Mouse (Mus musculus): Measurements from ENCODE around the gene Nrd1. TPM values are rescaled to one million over a fixed set of nuclear protein-coding genes. Genes with fewer than 3 reads are reported as not detected.

The Nrd1 gene
- polyA plus RNA-seq, 1 experiment, result 3.9 TPM

DNA sequence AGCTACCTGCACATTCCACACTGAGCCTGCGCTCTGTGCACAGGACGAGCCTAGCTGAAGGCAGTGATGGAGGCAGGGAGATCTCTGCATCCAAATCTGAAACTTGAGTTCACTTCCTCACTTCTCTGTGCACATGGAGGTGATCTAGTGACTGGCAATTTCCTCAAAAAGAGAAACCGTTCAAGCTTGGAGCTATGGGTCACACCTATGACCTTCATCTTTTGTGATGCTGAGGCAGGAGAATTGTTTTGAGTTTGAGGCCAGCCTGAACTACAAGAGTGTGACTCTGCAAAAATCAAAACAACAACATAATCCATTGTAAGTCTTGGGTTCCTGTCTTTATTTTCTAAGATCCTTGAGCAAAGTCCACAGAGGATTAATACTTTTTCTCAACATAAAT lies 72.8 kb downstream of the Nrd1 start:
- Histone ChIP-seq H3K36me3 (ENCODE audit: control insufficient read depth) (peaks cover 46% of the 10 kb centered on the region), H3K4me3 (replicated peaks) (no peak overlapping the region), H3K27me3 (ENCODE audit: control insufficient read depth) (no peaks in the 10 kb centered on the region), H3K9me3 (ENCODE audit: control insufficient read depth, low read length) (no peaks in the 10 kb centered on the region), H3K4me1 (ENCODE audit: control insufficient read depth) (no peaks in the 10 kb centered on the region)
- TF ChIP-seq TAL1 (IDR thresholded peaks at IDR 0.05; ENCODE audit: low read length) (no peak), GATA1 (IDR thresholded peaks at IDR 0.05; ENCODE audit: low read length) (no peak)

GRCm38 (mm10) chr4:109078941-109079340 lies 78.5 kb downstream of the Nrd1 start:
- no peaks in the 10 kb centered on the region for H3K4me1 ChIP-seq (ENCODE audit: control insufficient read depth)
- no peak overlapping the region for H3K4me3 ChIP-seq (replicated peaks)
- H3K36me3 ChIP-seq (ENCODE audit: control insufficient read depth), result peaks cover 53% of the 10 kb centered on the region
- H3K27me3 ChIP-seq (ENCODE audit: control insufficient read depth), result no peaks in the 10 kb centered on the region
- H3K9me3 ChIP-seq (ENCODE audit: control insufficient read depth, low read length), result no peaks in the 10 kb centered on the region
- no peak for TF ChIP-seq GATA1 (IDR thresholded peaks at IDR 0.05; ENCODE audit: low read length)
- no peak for TF ChIP-seq TAL1 (IDR thresholded peaks at IDR 0.05; ENCODE audit: low read length)

DNA sequence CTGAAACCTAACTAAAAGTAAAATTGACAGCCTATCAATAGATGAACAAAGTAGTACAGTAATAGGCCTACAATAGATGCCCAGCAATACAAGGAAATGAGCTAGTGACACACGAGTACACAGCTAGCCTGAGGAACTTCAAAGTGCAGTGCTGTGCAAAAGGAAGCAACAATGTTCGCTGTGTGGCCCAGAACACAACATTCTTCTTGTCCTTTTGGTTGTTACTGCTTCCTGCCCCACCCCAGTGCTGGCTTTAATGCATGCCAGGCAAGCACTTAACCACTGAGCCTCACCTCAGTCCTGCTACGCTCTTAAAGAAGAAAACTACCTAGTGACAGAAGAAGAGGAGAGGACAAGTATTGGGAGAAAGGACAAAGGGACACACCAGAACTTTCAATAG lies 79.2 kb downstream of the Nrd1 start:
- H3K9me3 ChIP-seq (ENCODE audit: control insufficient read depth, low read length), result no peaks in the 10 kb centered on the region
- no peak for TF ChIP-seq GATA1 (IDR thresholded peaks at IDR 0.05; ENCODE audit: low read length)
- TF ChIP-seq TAL1 (IDR thresholded peaks at IDR 0.05; ENCODE audit: low read length), result no peak
- H3K4me3 ChIP-seq (replicated peaks), result no peak overlapping the region
- no peaks in the 10 kb centered on the region for H3K4me1 ChIP-seq (ENCODE audit: control insufficient read depth)
- H3K36me3 ChIP-seq (ENCODE audit: control insufficient read depth), result peaks cover 55% of the 10 kb centered on the region
- H3K27me3 ChIP-seq (ENCODE audit: control insufficient read depth), result no peaks in the 10 kb centered on the region

DNA sequence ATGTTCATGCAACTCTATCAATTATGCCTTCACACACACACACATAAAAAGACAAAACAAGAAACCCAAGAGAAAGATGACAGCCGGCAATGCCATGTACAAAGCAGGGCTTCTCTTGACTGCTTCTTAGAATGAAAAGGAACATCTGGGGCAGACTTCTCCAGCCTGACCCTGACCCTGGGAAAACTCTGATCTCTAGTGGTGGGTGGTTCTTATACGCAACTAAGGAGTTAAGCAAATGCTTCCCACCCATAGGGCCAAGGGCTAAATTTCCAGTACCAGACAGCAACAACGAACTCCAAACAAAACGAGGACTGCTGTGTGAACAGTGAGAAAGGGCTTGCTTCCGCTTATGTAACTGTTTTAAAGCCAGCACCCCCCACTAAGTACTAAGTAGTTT lies 79.7 kb downstream of the Nrd1 start:
- Histone ChIP-seq H3K9me3 (ENCODE audit: control insufficient read depth, low read length) (no peaks in the 10 kb centered on the region), H3K27me3 (ENCODE audit: control insufficient read depth) (no peaks in the 10 kb centered on the region), H3K4me3 (replicated peaks) (no peak overlapping the region), H3K4me1 (ENCODE audit: control insufficient read depth) (no peaks in the 10 kb centered on the region), H3K36me3 (ENCODE audit: control insufficient read depth) (peaks cover 55% of the 10 kb centered on the region)
- TF ChIP-seq GATA1 (IDR thresholded peaks at IDR 0.05; ENCODE audit: low read length) (no peak), TAL1 (IDR thresholded peaks at IDR 0.05; ENCODE audit: low read length) (no peak)

GRCm38 (mm10) chr4:109089171-109089570 lies 88.7 kb downstream of the Nrd1 start:
- Histone ChIP-seq H3K4me1 (ENCODE audit: control insufficient read depth) (peaks cover 35% of the 10 kb centered on the region), H3K27me3 (ENCODE audit: control insufficient read depth) (no peaks in the 10 kb centered on the region), H3K36me3 (ENCODE audit: control insufficient read depth) (peaks cover 24% of the 10 kb centered on the region), H3K4me3 (replicated peaks) (no peak overlapping the region), H3K9me3 (ENCODE audit: control insufficient read depth, low read length) (no peaks in the 10 kb centered on the region)
- TF ChIP-seq GATA1 (IDR thresholded peaks at IDR 0.05; ENCODE audit: low read length) (no peak), TAL1 (IDR thresholded peaks at IDR 0.05; ENCODE audit: low read length) (no peak)

DNA sequence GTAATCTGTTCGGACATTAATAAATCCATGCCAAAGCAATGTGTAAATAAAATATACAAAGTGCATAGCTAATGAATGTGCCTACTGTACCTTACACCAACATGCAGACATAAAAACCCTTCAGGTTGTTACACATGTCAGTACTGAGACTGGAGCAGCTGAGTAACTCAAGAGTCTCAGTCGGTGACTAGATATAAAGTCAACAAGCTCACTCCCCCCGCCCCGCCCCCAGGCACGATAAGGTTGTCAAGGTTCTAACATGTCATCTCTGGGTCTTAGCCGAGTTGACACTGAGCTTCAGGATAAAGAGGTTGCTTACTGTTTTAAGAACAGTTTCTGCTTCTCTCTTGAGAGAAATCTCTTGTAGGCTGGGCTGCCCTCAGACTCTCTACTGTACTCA lies 89.5 kb downstream of the Nrd1 start:
- H3K36me3 ChIP-seq (ENCODE audit: control insufficient read depth), result peaks cover 28% of the 10 kb centered on the region

GRCm38 (mm10) chr4:109091241-109091777 lies 90.9 kb downstream of the Nrd1 start:
- Histone ChIP-seq H3K9me3 (ENCODE audit: control insufficient read depth, low read length) (no peaks in the 10 kb centered on the region), H3K4me1 (ENCODE audit: control insufficient read depth) (peaks cover 47% of the 10 kb centered on the region), H3K36me3 (ENCODE audit: control insufficient read depth) (peaks cover 26% of the 10 kb centered on the region), H3K4me3 (replicated peaks) (no peak overlapping the region), H3K27me3 (ENCODE audit: control insufficient read depth) (no peaks in the 10 kb centered on the region)
- TF ChIP-seq TAL1 (IDR thresholded peaks at IDR 0.05; ENCODE audit: low read length) (no peak), GATA1 (IDR thresholded peaks at IDR 0.05; ENCODE audit: low read length) (no peak)

More for the DNA sequence above, 89.5 kb downstream of the Nrd1 start:
- H3K4me1 ChIP-seq (ENCODE audit: control insufficient read depth), result peaks cover 40% of the 10 kb centered on the region
- H3K27me3 ChIP-seq (ENCODE audit: control insufficient read depth), result no peaks in the 10 kb centered on the region
- no peak overlapping the region for H3K4me3 ChIP-seq (replicated peaks)
- TF ChIP-seq TAL1 (IDR thresholded peaks at IDR 0.05; ENCODE audit: low read length) (no peak), GATA1 (IDR thresholded peaks at IDR 0.05; ENCODE audit: low read length) (no peak; the same call in 1 of the 2 replicates)
- no peaks in the 10 kb centered on the region for H3K9me3 ChIP-seq (ENCODE audit: control insufficient read depth, low read length)

DNA sequence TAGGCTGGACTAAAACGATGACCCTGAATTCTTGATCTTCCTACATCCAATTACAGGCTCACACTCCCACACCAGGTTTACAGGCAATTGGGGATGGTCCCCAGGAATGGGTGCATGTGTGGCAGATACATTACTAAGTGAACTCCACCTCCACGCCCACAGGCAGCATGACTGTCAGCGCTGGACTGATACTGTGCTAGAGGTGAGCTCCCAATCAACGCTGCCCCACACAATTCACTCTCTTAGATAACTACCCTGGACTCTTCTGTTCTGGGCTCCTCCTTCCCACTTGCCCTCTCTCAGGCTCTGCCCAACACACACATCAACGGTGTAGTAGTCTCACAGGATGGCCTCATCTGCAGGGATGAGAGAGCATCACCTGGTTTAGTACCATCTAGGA lies 91.9 kb downstream of the Nrd1 start:
- TF ChIP-seq GATA1 (IDR thresholded peaks at IDR 0.05; ENCODE audit: low read length) (no peak), TAL1 (IDR thresholded peaks at IDR 0.05; ENCODE audit: low read length) (no peak)
- H3K4me1 ChIP-seq (ENCODE audit: control insufficient read depth), result peaks cover 56% of the 10 kb centered on the region
- H3K36me3 ChIP-seq (ENCODE audit: control insufficient read depth), result peaks cover 34% of the 10 kb centered on the region
- H3K4me3 ChIP-seq (replicated peaks), result no peak overlapping the region
- H3K27me3 ChIP-seq (ENCODE audit: control insufficient read depth), result no peaks in the 10 kb centered on the region
- H3K9me3 ChIP-seq (ENCODE audit: control insufficient read depth, low read length), result no peaks in the 10 kb centered on the region

GRCm38 (mm10) chr4:109094269-109094668 lies 93.8 kb downstream of the Nrd1 start:
- Histone ChIP-seq H3K27me3 (ENCODE audit: control insufficient read depth) (no peaks in the 10 kb centered on the region), H3K4me1 (ENCODE audit: control insufficient read depth) (peaks cover 64% of the 10 kb centered on the region), H3K36me3 (ENCODE audit: control insufficient read depth) (peaks cover 32% of the 10 kb centered on the region), H3K9me3 (ENCODE audit: control insufficient read depth, low read length) (no peaks in the 10 kb centered on the region), H3K4me3 (replicated peaks) (no peak overlapping the region)
- no peak for TF ChIP-seq TAL1 (IDR thresholded peaks at IDR 0.05; ENCODE audit: low read length)
- no peak for TF ChIP-seq GATA1 (IDR thresholded peaks at IDR 0.05; ENCODE audit: low read length)

DNA sequence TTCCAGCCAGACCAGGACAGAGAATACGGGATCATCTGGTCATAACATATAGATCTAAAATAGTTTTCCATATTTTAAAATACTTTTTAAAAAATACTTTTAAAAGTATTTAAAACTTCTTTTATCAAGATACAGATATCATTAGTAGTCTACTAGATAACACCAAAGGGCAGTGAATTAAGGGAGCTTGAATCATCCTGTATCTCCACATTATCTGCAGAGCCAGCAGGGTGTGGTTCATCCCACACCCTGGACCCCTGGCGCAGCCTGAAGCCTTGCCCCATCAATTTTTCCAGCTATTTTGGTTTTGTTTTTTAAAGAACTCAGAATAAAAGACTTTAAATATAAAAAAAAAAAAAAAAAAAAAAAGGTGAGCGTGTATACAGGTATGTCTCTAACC lies 98.4 kb downstream of the Nrd1 start:
- peaks cover 36% of the 10 kb centered on the region for H3K36me3 ChIP-seq (ENCODE audit: control insufficient read depth)
- no peak for TF ChIP-seq GATA1 (IDR thresholded peaks at IDR 0.05; ENCODE audit: low read length)
- no peak for TF ChIP-seq TAL1 (IDR thresholded peaks at IDR 0.05; ENCODE audit: low read length)

More for the DNA sequence above, 98.4 kb downstream of the Nrd1 start:
- H3K4me1 ChIP-seq (ENCODE audit: control insufficient read depth), result peaks cover 42% of the 10 kb centered on the region
- no peaks in the 10 kb centered on the region for H3K9me3 ChIP-seq (ENCODE audit: control insufficient read depth, low read length)
- H3K4me3 ChIP-seq (replicated peaks), result no peak overlapping the region
- no peaks in the 10 kb centered on the region for H3K27me3 ChIP-seq (ENCODE audit: control insufficient read depth)

All from erythroblast, embryonic 14.5 days (primary cell).